Mouse (Mus musculus) retina, postnatal 7 days (tissue): ENCODE results near the gene Slc44a4.
A peak's percentile ranks its signal among the peaks of the same experiment; 100 is the strongest.
"Not testable (repeated sequence)": the region's sequence is repeated elsewhere in the genome, so short reads cannot be mapped to it uniquely, and the experiment has no call there.

Experiments
- DNase-seq: peaks from one replicate; pipeline ENCODE4 v3.0.0-alpha.2; 2012; ENCODE audit warnings: low read depth, low spot score

Slc44a4 gene

DNA sequence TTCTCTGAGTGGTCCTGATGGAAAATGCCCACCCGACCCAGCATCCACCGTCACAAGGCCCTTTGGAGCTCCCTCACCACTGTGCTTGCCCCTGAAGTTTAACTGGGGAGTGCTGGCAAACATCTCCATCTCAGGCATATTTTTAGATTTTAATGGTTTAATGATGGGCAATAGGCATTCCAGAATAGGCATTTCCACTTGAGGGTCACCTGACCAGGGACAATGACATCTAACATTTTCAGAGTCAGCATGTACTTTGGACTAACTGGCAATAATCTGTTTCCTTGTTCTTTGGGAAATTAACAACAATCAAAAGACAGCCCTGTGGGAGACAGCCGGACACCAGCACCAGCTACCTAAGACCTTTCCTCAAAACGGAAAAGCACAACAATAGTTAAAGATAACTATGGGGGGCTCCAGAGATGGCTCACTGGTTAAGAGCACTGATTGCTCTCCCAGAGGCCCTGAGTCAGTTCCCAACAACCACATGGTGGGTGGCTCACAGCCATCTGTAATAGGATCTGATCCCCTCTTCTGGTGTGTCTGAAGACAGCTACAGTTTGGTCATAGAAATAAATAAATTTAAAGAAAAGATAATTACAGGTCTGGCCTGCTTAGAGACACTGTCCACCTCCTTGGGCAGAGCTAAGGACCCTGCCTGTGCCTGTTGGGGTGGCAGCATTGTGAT, 29.0 kb downstream of the Slc44a4 start:
- DNase-seq, result no peak

DNA sequence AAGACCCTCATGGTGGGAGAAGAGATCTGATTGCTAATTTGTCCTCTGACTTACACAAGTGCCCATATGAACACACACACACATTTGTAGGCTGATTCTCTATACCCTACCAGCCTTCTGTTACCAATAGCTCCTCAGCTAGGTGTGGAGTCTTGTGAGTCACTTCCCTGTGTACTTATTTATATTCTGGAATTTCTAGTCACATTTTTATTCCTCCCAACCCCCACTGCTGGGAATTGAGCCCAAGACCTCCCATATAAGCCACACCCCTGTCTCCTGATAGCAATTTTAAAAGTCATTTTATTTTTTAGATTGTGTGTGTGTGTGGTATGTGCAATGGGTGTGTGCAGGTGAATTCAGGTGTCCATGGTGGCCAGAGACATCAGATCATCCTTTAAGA, 30.1 kb downstream of the Slc44a4 start:
- no peak for DNase-seq

DNA sequence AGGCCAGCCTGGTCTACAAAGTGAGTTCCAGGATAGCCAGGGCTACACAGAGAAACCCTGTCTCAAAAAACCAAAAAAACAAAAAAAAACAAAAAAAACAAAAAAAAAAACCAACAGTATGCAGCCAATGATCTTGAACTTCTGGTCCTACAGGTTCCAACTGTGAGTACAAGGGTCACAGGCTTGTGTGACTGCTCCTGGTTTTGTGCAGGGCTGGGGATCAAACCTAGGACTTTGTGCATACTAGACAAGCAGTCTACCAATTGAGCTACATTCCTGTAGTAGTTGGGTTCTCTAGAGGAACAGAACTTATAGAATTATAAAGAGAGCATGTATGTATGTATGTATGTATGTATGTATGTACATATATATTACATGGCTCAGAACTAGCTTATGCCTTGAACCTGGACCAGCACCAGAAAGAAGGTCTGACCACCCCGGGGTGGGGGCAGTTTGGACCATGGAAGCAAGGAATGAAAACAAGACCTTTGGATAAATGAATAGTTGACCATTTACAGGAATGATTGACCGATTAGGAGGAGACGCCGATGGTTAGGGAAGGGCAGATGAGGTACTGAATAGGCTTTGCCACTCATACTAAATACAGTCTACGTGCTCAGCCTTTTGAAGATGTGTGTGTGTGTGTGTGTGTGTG, 32.3 kb downstream of the Slc44a4 start:
- DNase-seq, result no peak

DNA sequence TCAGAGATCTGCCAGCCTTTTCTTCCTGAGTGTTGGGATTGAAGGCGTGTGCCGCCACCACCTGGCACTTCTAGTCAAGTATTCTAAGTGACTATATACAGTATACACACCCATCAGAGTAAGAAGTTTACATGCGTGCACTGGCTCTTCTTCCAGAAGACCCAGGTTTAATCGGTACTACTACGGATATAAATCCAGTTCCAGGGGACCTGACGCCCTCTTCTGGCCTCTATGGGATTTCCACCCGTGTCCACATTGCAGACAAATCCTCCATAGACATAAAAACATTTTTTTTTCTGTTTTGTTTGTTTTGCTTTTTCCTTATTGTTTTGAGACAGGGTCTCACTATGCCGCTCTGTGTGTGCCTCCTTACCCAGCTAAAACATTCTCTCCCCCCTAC, 33.3 kb downstream of the Slc44a4 start:
- no peak for DNase-seq

DNA sequence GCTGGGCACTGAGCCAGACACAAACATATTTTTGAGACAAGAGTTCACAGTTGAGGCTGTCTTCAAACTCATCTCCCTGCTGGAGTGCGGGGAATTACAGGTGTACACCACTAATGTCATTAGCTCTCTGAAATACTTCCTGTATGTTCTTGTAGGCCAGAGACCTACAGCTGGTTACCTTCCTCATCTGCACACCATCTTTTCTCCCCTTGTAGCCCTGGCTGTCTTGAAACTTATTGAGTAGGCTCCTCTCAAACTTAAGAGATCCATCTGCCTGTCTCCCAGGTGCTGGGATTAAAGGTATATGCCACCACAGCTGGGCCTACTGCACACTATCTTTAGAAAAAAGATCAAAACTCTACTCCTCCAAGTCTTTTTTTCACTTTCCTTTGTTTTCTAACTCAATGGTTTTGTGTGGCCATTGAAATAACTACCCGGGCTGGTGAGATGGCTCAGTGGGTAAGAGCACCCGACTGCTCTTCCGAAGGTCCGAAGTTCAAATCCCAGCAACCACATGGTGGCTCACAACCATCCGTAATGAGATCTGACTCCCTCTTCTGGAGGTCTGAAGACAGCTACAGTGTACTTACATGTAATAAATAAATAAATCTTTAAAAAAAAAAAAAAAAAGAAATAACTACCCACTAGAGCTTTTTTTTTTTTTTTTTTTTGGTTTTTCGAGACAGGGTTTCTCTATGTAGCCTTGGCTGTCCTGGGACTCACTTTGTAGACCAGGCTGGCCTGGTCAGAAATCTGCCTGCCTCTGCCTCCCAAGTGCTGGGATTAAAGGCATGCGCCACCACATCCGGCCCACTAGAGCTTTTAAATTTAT, 34.7 kb downstream of the Slc44a4 start:
- not testable (repeated sequence) for DNase-seq

DNA sequence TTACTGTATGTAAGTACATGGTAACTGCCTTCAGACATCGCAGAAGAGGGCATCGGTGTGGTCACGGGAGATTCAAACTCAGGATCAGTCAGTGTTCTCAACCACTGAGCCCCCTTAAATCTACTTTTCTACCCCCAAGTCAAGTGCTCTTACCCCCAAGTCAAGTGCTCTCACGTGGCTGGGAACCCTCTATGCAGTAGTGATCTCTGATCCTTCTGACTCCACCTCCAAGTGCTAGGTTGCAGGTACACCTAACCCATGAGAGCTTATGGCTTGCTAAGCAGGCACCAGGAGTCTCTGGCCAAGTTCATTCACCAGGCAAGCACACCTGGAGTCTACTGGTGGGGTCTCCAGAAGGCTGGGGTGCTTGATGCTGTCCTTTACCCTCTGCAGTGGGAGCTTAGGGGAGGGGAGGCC, 35.3 kb downstream of the Slc44a4 start:
- DNase-seq, result no peak

- DNase-seq, result no peak
These were observed 36.5 kb downstream of the Slc44a4 start for GRCm38 (mm10) chr17:34950514-34951455.

- DNase-seq, result no peak
These were observed 37.5 kb downstream of the Slc44a4 start for GRCm38 (mm10) chr17:34951636-34952377.

DNA sequence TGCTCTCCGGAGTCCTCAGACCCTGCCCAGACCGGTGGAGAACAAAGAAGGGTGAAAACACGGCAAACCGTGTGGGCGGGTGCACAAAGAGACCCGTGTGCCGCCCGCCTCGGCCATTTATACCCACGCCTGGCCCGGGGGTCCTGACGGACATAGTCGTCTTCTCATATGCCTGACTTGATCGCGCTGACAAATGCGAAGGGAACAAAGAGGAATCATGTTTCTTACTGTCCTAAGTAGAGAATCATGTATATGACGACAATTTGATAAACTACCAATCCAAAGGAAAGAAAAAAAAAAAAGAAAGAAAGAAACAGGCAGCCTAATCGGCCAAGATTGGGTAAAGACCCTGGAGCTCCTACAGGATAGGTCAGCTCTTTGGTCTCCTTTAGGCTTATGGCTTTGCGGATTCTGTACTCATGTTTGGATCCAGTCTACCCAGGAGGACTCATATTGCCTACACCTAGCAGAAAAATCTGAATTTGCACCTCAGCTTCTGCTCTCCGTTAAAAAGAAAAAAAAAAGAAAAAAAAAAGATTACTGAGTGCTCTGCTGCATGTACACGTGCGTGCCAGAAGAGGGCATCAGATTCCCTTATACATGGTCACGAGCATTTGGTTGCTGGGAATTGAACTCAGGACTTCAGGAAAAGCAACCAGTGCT, 38.2 kb downstream of the Slc44a4 start:
- peak; percentile 83 for DNase-seq

DNA sequence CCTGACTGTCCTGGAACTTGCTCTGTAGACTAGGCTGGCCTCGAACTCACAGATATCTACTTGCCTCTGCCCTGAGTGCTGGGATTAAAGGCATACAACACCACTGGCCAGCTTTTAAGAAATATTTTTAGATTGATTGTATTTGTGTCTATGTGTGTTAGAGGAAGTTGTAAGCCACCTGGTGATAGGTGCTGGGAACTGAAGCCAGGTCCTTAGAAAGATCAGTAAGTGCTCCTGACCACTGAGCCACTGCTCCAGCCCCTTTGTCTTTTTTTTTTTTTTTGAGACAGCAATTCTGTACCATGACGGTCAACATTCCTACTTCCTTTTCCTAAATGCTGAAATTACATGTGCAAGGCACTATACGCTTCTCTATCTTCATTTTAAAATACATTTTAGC, 39.0 kb downstream of the Slc44a4 start:
- DNase-seq, result no peak

- no peak for DNase-seq
These were observed 39.6 kb downstream of the Slc44a4 start for GRCm38 (mm10) chr17:34953904-34954303.

DNA sequence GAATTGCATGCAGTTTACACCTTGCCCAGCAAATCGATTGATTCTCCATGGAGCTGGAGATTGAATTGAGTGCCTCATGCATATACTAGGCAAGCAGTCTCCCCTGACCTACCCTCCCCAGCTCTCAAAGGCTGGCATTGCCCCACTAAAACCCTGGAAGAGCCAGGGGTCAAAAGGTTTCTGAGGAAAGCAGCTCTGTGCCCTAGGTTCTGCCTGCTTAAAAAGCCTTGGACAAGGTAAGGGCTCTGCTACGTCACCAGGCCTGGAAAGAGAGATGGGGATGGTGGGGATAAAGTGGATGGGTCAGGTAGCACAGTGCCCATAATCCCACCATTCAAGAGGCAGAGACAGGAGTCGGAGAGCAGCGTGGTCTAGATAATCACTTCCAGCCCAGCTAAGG, 40.6 kb downstream of the Slc44a4 start:
- no peak for DNase-seq

DNA sequence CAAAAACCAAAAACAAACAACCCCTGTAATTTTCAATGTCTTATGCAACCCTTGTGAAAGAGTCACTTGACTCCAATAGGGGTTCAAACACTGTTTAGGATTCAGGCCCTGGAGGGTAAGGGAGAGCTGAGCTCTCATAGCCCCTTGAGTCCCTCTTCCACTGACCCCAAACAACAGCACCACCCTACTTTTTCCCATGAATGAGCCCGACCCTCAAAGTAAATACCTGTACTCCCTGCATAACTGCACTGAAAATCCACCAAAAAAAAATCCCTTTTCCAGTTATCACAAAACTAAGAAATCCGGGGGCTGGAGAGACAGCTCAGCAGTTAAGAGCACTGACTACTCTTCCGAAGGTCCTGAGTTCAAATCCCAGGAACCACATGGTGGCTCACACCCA, 41.6 kb downstream of the Slc44a4 start:
- DNase-seq, result no peak

DNA sequence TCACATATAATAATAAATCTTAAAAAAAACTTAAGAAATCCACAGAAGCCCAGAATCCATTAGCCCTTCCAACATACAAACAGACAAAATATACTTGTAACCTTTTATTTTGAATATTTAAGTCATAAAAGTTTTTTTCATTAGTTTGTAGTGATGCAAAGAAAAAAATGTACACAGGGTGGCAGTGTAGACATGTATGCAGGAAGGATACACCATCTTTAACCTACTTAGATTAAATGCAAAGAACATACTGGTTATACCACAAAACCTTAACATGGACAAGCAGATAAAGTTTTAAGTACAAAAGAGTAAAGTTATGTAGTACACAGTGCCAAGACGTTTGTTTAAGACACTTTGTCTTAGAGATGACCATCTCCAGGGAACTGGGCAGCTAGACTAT, 42.1 kb downstream of the Slc44a4 start:
- no peak for DNase-seq

- not testable (repeated sequence) for DNase-seq
These were observed 43.0 kb downstream of the Slc44a4 start for GRCm38 (mm10) chr17:34957291-34957690.

GRCm38 (mm10) chr17:34957966-34958365, 43.7 kb downstream of the Slc44a4 start:
- DNase-seq, result not testable (repeated sequence)

DNA sequence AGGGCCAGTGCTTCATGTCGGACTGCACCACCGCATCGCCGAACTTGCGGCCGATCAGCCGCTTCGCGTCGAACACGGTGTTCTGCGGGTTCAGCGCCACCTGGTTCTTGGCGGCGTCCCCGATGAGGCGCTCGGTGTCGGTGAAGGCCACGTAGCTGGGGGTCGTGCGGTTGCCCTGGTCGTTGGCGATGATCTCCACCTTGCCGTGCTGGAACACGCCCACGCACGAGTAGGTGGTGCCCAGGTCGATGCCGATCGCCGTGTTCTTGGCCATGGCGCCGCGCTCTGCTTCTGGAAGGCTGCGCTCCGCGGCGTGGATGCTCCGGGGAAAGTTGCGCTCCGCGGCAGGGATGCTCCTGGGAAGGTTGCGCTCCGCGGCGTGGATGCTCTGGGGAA, 44.5 kb downstream of the Slc44a4 start:
- not testable (repeated sequence) for DNase-seq

DNA sequence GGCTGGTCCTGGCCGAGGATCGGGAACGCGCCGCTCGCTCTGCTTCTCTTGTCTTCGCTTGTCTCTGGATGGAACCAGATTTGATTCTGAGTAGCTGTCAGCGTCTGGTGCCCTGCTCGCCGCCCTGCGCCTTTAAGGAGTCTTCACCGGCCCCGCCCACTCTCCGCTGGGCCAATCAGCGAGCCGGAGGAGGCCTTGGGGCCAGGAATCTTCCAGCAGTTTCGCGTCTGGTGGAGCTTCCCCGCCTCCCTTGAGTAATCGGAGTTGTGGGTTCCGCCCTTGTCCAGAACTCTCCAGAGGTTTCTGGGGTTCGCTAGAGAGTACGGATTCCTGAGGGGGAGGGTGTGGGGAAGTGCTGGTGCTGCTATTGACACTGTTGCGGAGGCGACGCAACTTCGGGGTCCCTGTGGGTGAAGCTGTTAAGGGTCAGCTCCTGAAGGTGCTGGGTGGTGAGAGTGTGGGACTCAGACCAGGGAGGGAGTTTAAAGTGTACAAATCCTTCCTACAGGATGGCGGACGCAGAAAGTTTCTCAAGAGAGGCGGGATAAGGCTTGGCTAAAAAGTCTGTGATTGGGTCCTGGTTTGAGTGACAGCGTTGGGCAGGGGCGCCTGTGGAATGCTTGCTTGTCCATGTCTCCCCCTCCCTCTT, 45.0 kb downstream of the Slc44a4 start, which contains the start of gene Hspa1b:
TSS of gene Hspa1b (minus strand) at position 109 of the 649 bp plus-strand sequence.
- DNase-seq, result not testable (repeated sequence)

DNA sequence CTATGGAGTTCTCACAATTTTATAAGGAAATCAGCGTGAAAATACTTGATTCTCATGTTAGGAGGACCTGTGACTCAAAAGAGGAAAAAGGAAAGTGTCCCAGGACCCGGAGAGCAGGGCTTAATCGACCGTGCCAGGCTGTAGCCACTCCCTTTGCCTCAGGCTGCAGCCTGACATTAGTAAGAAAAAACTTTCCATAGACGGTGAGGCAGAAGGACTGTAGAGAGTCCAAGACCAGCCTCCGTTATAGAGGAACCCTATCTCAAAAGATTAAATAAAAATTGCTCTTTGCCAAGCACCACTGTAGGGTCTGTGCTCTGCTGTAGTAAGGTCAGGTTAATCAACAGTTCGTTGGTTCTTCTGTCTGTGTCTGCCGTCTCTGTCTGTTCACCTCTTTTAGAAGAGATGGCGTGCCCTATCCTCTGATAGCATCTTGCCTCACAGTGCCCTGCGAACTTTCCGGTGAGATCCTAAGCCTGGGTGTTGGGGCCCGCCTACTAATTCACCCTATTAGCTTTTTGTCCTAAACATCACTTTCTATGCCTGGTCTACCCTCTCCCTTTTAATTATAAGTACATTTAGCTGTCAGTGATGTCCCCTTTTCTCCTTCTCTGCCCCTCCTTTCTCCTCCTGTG, 45.7 kb downstream of the Slc44a4 start:
- no peak for DNase-seq
